Mouse (Mus musculus) adipocyte (in vitro differentiated cells): ENCODE measurements around the gene Gps2.
"Not testable (repeated sequence)": the region's sequence is repeated elsewhere in the genome, so short reads cannot be mapped to it uniquely, and the experiment has no call there.

Experiments used
- DNase-seq: peaks from one replicate; pipeline ENCODE4 v3.0.0-alpha.2; 2016; ENCODE audit warnings: low spot score

Gps2 gene

GRCm38 (mm10) chr11:69936714-69937347 is 23.1 kb downstream of the Gps2 start:
- peak; percentile 36 for DNase-seq

- peak; percentile 92 for DNase-seq
These were observed 23.7 kb downstream of the Gps2 start for GRCm38 (mm10) chr11:69937385-69937784.

- DNase-seq = no peak
These were observed 24.1 kb downstream of the Gps2 start for GRCm38 (mm10) chr11:69937834-69938233.

GRCm38 (mm10) chr11:69938401-69938979 is 24.8 kb downstream of the Gps2 start:
- peak; percentile 39 for DNase-seq

- peak; percentile 67 for DNase-seq
These were observed 25.5 kb downstream of the Gps2 start for GRCm38 (mm10) chr11:69939181-69939580.

- DNase-seq = no peak
These were observed 26.0 kb downstream of the Gps2 start for GRCm38 (mm10) chr11:69939731-69940130.

- no peak for DNase-seq
These were observed 27.3 kb downstream of the Gps2 start for GRCm38 (mm10) chr11:69940962-69941361.

GRCm38 (mm10) chr11:69945216-69945615 is 31.5 kb downstream of the Gps2 start:
- no peak for DNase-seq

GRCm38 (mm10) chr11:69945997-69946891 is 32.6 kb downstream of the Gps2 start:
- DNase-seq = no peak

GRCm38 (mm10) chr11:69947337-69948065 is 33.8 kb downstream of the Gps2 start:
- DNase-seq = peak; percentile 32

GRCm38 (mm10) chr11:69948066-69948762 is 34.5 kb downstream of the Gps2 start, which contains the start of gene Slc2a4:
Gene Slc2a4 (minus strand): TSS chr11:69948188.
- peak; percentile 88 for DNase-seq

GRCm38 (mm10) chr11:69948763-69949150 is 35.1 kb downstream of the Gps2 start:
- peak; percentile 91 for DNase-seq

GRCm38 (mm10) chr11:69950807-69951459 is 37.2 kb downstream of the Gps2 start:
- no peak for DNase-seq

- no peak for DNase-seq
These were observed 38.6 kb downstream of the Gps2 start for GRCm38 (mm10) chr11:69952274-69952673.

GRCm38 (mm10) chr11:69953267-69953915 is 39.7 kb downstream of the Gps2 start:
- DNase-seq = no peak

- not testable (repeated sequence) for DNase-seq
These were observed 41.9 kb downstream of the Gps2 start for GRCm38 (mm10) chr11:69955618-69956017.

- DNase-seq = no peak
These were observed 42.5 kb downstream of the Gps2 start for GRCm38 (mm10) chr11:69956218-69956617.

- DNase-seq = no peak
These were observed 46.9 kb downstream of the Gps2 start for GRCm38 (mm10) chr11:69960616-69961015.

GRCm38 (mm10) chr11:69961841-69962240 is 48.2 kb downstream of the Gps2 start:
- no peak for DNase-seq

GRCm38 (mm10) chr11:69964650-69965270 is 51.1 kb downstream of the Gps2 start, which contains the start of gene Cldn7:
Gene Cldn7 (plus strand): TSS chr11:69964779.
- DNase-seq = no peak
